Comparison of ENCODE assay signal across 27 mouse cellular contexts in genomic region chr12:85443456-85443855, GRCm38 (mm10).
"Had no signal": no experiment of that assay in that cellular context is flagged by ENCODE, and none has a peak within 500 bp of the region (broad histone marks: within the 10 kb centered on the region; RNA-seq: fewer than 3 reads in every experiment).

No protein-coding gene starts in this region.

- DNase-seq: cerebellum, adult 9-10 months; cerebellum, adult 9-11 months; cerebellum, postnatal 10 days; cerebellum, postnatal 14 days; cerebellum, postnatal 25 days; cerebellum, postnatal 36 days; embryo, embryonic 11 days; forebrain, postnatal 0 days; gastrocnemius, adult 2 months; gastrocnemius, postnatal 10 days; gastrocnemius, postnatal 14 days; gastrocnemius, postnatal 25 days; gastrocnemius, postnatal 36 days; heart, adult 11 months; heart, adult 18-20 months; heart, adult 2 months had no signal

- ATAC-seq: forebrain, embryonic 13.5 days; forebrain, embryonic 14.5 days; forebrain, embryonic 15.5 days; forebrain, embryonic 16.5 days; forebrain, postnatal 0 days had no signal

- H3K27me3 ChIP-seq: embryonic facial prominence, embryonic 12.5 days; embryonic facial prominence, embryonic 13.5 days; embryonic facial prominence, embryonic 15.5 days; forebrain, embryonic 12.5 days; forebrain, embryonic 13.5 days; forebrain, embryonic 15.5 days had no signal

- H3K4me3 ChIP-seq: embryonic facial prominence, embryonic 10.5 days; embryonic facial prominence, embryonic 12.5 days; embryonic facial prominence, embryonic 13.5 days; embryonic facial prominence, embryonic 15.5 days; erythroblast, embryonic 14.5 days; forebrain, embryonic 10.5 days; forebrain, embryonic 12.5 days; forebrain, embryonic 13.5 days; forebrain, embryonic 15.5 days; gastrocnemius, adult 2 months; heart, adult 2 months had no signal

- H3K4me1 ChIP-seq: forebrain, embryonic 13.5 days; forebrain, embryonic 15.5 days had no signal

- H3K27ac ChIP-seq: embryonic facial prominence, embryonic 10.5 days; embryonic facial prominence, embryonic 12.5 days; embryonic facial prominence, embryonic 13.5 days; embryonic facial prominence, embryonic 15.5 days; forebrain, embryonic 10.5 days; forebrain, embryonic 12.5 days; forebrain, embryonic 13.5 days; forebrain, embryonic 15.5 days; gastrocnemius, adult 2 months; heart, adult 2 months had no signal

- H3K9ac ChIP-seq: embryonic facial prominence, embryonic 12.5 days; embryonic facial prominence, embryonic 13.5 days; embryonic facial prominence, embryonic 15.5 days; forebrain, embryonic 12.5 days; forebrain, embryonic 13.5 days; forebrain, embryonic 15.5 days; forebrain, postnatal 0 days had no signal

- H3K9me3 ChIP-seq: embryonic facial prominence, embryonic 10.5 days; embryonic facial prominence, embryonic 12.5 days; embryonic facial prominence, embryonic 13.5 days; embryonic facial prominence, embryonic 15.5 days; forebrain, embryonic 10.5 days; forebrain, embryonic 12.5 days; forebrain, embryonic 13.5 days; forebrain, embryonic 15.5 days had no signal

- H3K4me2 ChIP-seq: embryonic facial prominence, embryonic 12.5 days; embryonic facial prominence, embryonic 13.5 days; embryonic facial prominence, embryonic 15.5 days; forebrain, embryonic 12.5 days; forebrain, embryonic 13.5 days; forebrain, embryonic 15.5 days had no signal

- H3K36me3 ChIP-seq: embryonic facial prominence, embryonic 10.5 days; embryonic facial prominence, embryonic 12.5 days; embryonic facial prominence, embryonic 13.5 days; embryonic facial prominence, embryonic 15.5 days; forebrain, embryonic 10.5 days; forebrain, embryonic 12.5 days; forebrain, embryonic 15.5 days had no signal
